Mouse (Mus musculus) cerebellum, postnatal 14 days (tissue): ENCODE results near the gene Tmem179b.
A peak's percentile ranks its signal among the peaks of the same experiment; 100 is the strongest.

Source experiments
- DNase-seq, 2 experiments: peaks; one replicate each; pipeline ENCODE4 v3.0.0; 2021; ENCODE audit warnings: mixed read lengths in 2 of 2

Tmem179b gene

GRCm38 (mm10) chr19:8727495-8728114, 46.7 kb downstream of the Tmem179b start:
- no peak for DNase-seq

DNA sequence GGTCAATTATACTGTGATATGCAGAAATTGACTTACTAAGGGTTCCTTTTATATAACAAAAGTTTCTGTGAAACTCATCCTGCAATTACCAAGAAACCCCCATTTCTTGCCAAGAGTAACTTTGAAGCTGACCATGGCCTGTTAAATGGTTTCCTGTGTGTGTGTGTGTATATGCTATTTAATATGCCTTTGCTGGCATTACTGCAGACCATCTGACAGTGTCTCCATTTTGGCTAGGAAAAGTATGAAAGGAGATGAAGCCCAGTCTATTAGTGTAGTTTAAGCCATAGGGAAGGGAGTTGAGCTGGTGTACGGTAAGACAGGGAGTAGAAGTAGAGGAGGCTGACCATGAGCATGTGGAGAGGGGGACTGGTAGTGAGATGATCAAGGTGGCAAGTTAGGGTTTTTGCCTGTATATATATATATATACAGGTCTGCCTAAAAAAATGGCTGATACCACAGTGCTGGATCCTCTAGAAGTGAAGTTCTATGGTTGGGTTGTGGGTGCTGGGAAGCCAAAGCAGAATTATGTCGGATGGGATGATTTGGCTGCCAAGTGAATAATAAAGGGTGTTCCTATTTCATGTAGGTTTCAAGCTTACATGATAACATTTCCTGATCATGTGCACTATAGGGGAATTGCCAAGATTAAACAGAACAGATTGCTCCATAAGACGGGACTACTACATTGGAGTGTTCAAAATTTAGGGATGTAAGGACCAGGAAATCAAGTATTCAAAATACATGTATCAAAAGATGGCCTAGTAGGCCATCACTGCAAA, 47.5 kb downstream of the Tmem179b start:
- no peak for DNase-seq

- no peak for DNase-seq
Observed at GRCm38 (mm10) chr19:8725081-8725613, 49.1 kb downstream of the Tmem179b start.

GRCm38 (mm10) chr19:8724392-8724791, 49.9 kb downstream of the Tmem179b start:
- DNase-seq = no peak

DNA sequence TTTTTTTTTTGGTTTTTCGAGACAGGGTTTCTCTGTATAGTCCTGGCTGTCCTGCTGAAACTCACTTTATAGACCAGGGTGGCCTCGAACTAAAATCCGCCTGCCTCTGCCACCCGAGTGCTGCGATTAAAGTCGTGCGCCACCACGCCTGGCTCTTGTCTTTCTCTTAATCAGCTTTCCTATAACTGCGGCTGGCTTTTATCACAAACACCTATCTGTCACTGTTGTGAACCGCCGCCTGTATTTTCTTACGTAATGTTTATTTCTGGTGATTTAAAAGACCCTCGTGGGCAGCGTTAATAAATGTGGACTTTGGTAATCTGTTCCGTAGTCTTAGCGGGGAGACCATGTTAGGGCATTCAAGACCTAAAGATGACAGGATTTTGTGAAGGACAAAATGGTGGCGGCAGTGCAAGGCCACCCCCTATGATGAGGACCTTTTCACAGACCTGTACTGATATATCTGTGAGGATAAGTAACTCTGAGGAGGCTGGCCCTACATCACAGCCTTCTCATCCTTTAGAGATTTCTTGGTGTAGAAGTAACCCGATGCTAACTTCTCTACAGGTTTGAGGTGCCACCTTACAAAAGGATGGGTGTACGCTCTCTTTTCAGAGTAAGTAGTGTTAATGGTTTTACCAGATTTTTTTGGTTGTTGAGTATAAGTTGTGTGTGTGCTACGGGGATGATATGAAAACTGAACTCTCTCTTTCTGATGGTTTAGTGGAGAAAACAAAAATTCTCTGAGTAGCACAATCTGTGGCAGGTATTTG, 50.5 kb downstream of the Tmem179b start:
- DNase-seq = peak; percentile 32 to 41

- peak; percentile 94 to 96 for DNase-seq
Observed at GRCm38 (mm10) chr19:8722907-8723573, 51.2 kb downstream of the Tmem179b start, which contains the start of gene Slc3a2. TSS of gene Slc3a2 (minus strand) at chr19:8723369.

GRCm38 (mm10) chr19:8722559-8722906, 51.7 kb downstream of the Tmem179b start:
- DNase-seq = no peak
